Mouse (Mus musculus): ENCODE measurements around the gene Mindy1. TPM values are rescaled to one million over a fixed set of nuclear protein-coding genes. Genes with fewer than 3 reads are reported as not detected.

Mindy1 gene
- total RNA-seq, 2 experiments from 2014 or later = 29.7 to 30.6 TPM

GRCm38 (mm10) chr3:95292899-95293298 lies 11.8 kb downstream of the Mindy1 start:
- no peak for DNase-seq (ENCODE audit: low spot score)

- no peak for DNase-seq (ENCODE audit: low spot score)
Measured at GRCm38 (mm10) chr3:95293537-95293936, 12.4 kb downstream of the Mindy1 start.

- DNase-seq (ENCODE audit: low spot score) = no peak
Measured at GRCm38 (mm10) chr3:95294316-95294715, 13.2 kb downstream of the Mindy1 start.

GRCm38 (mm10) chr3:95294718-95295117 lies 13.6 kb downstream of the Mindy1 start:
- no peak for DNase-seq (ENCODE audit: low spot score)

GRCm38 (mm10) chr3:95295321-95296102 lies 14.4 kb downstream of the Mindy1 start:
- DNase-seq (ENCODE audit: low spot score) = no peak

- DNase-seq (ENCODE audit: low spot score) = peak; percentile 46
Measured at GRCm38 (mm10) chr3:95296103-95296469, 14.9 kb downstream of the Mindy1 start.

GRCm38 (mm10) chr3:95298018-95298417 lies 16.9 kb downstream of the Mindy1 start:
- DNase-seq (ENCODE audit: low spot score) = no peak

- no peak for DNase-seq (ENCODE audit: low spot score)
Measured at GRCm38 (mm10) chr3:95301204-95301796, 20.2 kb downstream of the Mindy1 start.

- DNase-seq (ENCODE audit: low spot score) = no peak
Measured at GRCm38 (mm10) chr3:95306244-95306643, 25.1 kb downstream of the Mindy1 start.

- no peak for DNase-seq (ENCODE audit: low spot score)
Measured at GRCm38 (mm10) chr3:95307100-95307499, 26.0 kb downstream of the Mindy1 start, which contains the start of gene Anxa9. Gene Anxa9, minus strand, starts transcription at chr3:95307176.

- DNase-seq (ENCODE audit: low spot score) = no peak
Measured at GRCm38 (mm10) chr3:95310496-95310895, 29.4 kb downstream of the Mindy1 start.

- DNase-seq (ENCODE audit: low spot score) = peak; percentile 76
Measured at GRCm38 (mm10) chr3:95310968-95311882, 30.1 kb downstream of the Mindy1 start.

- peak; percentile 52 for DNase-seq (ENCODE audit: low spot score)
Measured at GRCm38 (mm10) chr3:95312623-95313022, 31.5 kb downstream of the Mindy1 start.

- DNase-seq (ENCODE audit: low spot score) = no peak
Measured at GRCm38 (mm10) chr3:95313476-95313875, 32.3 kb downstream of the Mindy1 start.

- no peak for DNase-seq (ENCODE audit: low spot score)
Measured at GRCm38 (mm10) chr3:95314075-95314474, 32.9 kb downstream of the Mindy1 start.

- DNase-seq (ENCODE audit: low spot score) = no peak
Measured at GRCm38 (mm10) chr3:95314486-95315093, 33.4 kb downstream of the Mindy1 start, which contains the start of gene Cers2. Gene Cers2, plus strand, starts transcription at chr3:95314791.

GRCm38 (mm10) chr3:95315094-95315843 lies 34.1 kb downstream of the Mindy1 start:
- DNase-seq (ENCODE audit: low spot score) = peak; percentile 91

- DNase-seq (ENCODE audit: low spot score) = no peak
Measured at GRCm38 (mm10) chr3:95315844-95316550, 34.9 kb downstream of the Mindy1 start.

GRCm38 (mm10) chr3:95317414-95318080 lies 36.4 kb downstream of the Mindy1 start:
- peak; percentile 67 for DNase-seq (ENCODE audit: low spot score)
